ENCODE assay signal across 9 mouse cellular contexts in the genomic region with DNA sequence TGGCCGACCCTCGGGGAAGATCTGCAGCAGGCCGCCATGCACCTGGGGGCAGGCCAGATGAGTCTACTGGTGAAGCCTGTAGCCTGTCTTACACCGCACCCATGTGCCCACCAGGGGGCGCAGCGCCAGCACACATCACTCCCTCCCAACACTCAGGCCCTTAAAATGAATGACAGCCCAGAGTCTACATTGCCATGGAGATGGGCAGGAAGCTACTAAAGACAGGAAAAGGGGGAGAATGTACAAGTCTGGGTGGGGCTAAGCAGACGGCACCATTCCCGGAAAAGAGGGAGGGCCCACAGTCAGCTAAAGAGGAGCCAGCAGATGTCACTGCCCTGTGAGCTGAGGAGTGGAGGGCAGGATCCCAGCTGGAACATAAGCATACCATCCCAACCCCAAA. TPM values are rescaled to one million over a fixed set of nuclear protein-coding genes. Genes with fewer than 3 reads are reported as not detected.
A peak's percentile ranks its signal among the peaks of the same experiment; 100 is the strongest.
DNase-seq lines count a peak whose midpoint lies in the region; ATAC-seq and TF ChIP-seq lines count a peak whose summit lies in the region.
"Had no signal": no experiment of that assay in that cellular context is flagged by ENCODE, and none has a peak within 500 bp of the region (broad histone marks: within the 10 kb centered on the region; RNA-seq: fewer than 3 reads in every experiment).

No protein-coding gene starts in this region.

- 13% methylated on average over 8 of the region's 8 CpGs for WGBS in forebrain, embryonic 13.5 days
- WGBS in liver, postnatal 0 days (ENCODE audit: insufficient replicate concordance): 8% methylated on average over 8 of the region's 8 CpGs
- WGBS in neural tube, embryonic 14.5 days: 12% methylated on average over 8 of the region's 8 CpGs

- H3K36me3 ChIP-seq in E14TG2a.4 (ENCODE audit: insufficient read depth, low read length): peaks cover 71% of the 10 kb centered on the region
- H3K36me3 ChIP-seq in forebrain, embryonic 13.5 days (ENCODE audit: poor library complexity, severe bottlenecking): peaks cover 74% of the 10 kb centered on the region
- H3K36me3 ChIP-seq in liver, postnatal 0 days (replicated peaks; ENCODE audit: insufficient read depth, low read length): peaks cover 40% of the 10 kb centered on the region
- peaks cover 29% of the 10 kb centered on the region for H3K36me3 ChIP-seq in neural tube, embryonic 14.5 days (ENCODE audit: control insufficient read depth, insufficient read depth, low read length)

- TF ChIP-seq EP300 in liver, postnatal 0 days (IDR thresholded peaks at IDR 0.05; ENCODE audit: low read depth): no peak

- no peak overlapping the region for H3K9ac ChIP-seq in forebrain, embryonic 13.5 days
- no peak overlapping the region for H3K9ac ChIP-seq in liver, postnatal 0 days (replicated peaks)
- H3K9ac ChIP-seq in neural tube, embryonic 14.5 days (replicated peaks; ENCODE audit: low read depth, low read length): no peak overlapping the region

- peaks cover 89% of the 10 kb centered on the region for H3K4me1 ChIP-seq in E14TG2a.4 (replicated peaks; ENCODE audit: low read depth, low read length)
- peaks cover 50% of the 10 kb centered on the region for H3K4me1 ChIP-seq in forebrain, embryonic 13.5 days
- peaks cover 35% of the 10 kb centered on the region for H3K4me1 ChIP-seq in liver, postnatal 0 days (ENCODE audit: insufficient read depth)
- peaks cover 48% of the 10 kb centered on the region for H3K4me1 ChIP-seq in neural tube, embryonic 14.5 days (ENCODE audit: control insufficient read depth, insufficient read depth, low read length)

- H3K4me2 ChIP-seq in forebrain, embryonic 13.5 days: no peak overlapping the region
- H3K4me2 ChIP-seq in liver, postnatal 0 days (ENCODE audit: low read depth, low read length): no peak overlapping the region
- no peak overlapping the region for H3K4me2 ChIP-seq in neural tube, embryonic 14.5 days (ENCODE audit: low read depth, low read length)

- peak; percentile 69 for DNase-seq in c-Kit-positive CD71-positive TER-119-negative erythroid progenitor cells, embryonic 14.5 days (ENCODE audit: low read depth)
- DNase-seq in heart, postnatal 10 days: peak; percentile 88 to 91
- DNase-seq in layer of hippocampus, adult 11-12 months (ENCODE audit: low spot score): peak; percentile 91
- peak; percentile 86 for DNase-seq in liver, postnatal 0 days
- DNase-seq in testis, postnatal 10 days (ENCODE audit: low spot score): peak; percentile 92

- ATAC-seq in forebrain, embryonic 13.5 days: peak; percentile 94
- ATAC-seq in liver, postnatal 0 days: peak; percentile 83
- ATAC-seq in neural tube, embryonic 14.5 days (ENCODE audit: low read depth): peak; percentile 93

- H3K27me3 ChIP-seq in E14TG2a.4 (ENCODE audit: insufficient read depth, low read length): no peaks in the 10 kb centered on the region
- no peaks in the 10 kb centered on the region for H3K27me3 ChIP-seq in forebrain, embryonic 13.5 days
- no peaks in the 10 kb centered on the region for H3K27me3 ChIP-seq in liver, postnatal 0 days (ENCODE audit: insufficient read depth, low read length)
- no peaks in the 10 kb centered on the region for H3K27me3 ChIP-seq in neural tube, embryonic 14.5 days (ENCODE audit: control insufficient read depth, insufficient read depth, low read length)

- no peak overlapping the region; the same call in 1 of the 2 replicates for H3K27ac ChIP-seq in forebrain, embryonic 13.5 days
- peak overlapping the region; percentile 34; the same call in 1 of the 2 replicates for H3K27ac ChIP-seq in liver, postnatal 0 days (ENCODE audit: low read depth)
- H3K27ac ChIP-seq in neural tube, embryonic 14.5 days (ENCODE audit: low read depth, low read length): no peak overlapping the region; the same call in 1 of the 2 replicates

- H3K9me3 ChIP-seq in E14TG2a.4 (ENCODE audit: low read length): no peaks in the 10 kb centered on the region
- no peaks in the 10 kb centered on the region for H3K9me3 ChIP-seq in forebrain, embryonic 13.5 days (replicated peaks)
- H3K9me3 ChIP-seq in liver, postnatal 0 days (ENCODE audit: low read length): no peaks in the 10 kb centered on the region
- no peaks in the 10 kb centered on the region for H3K9me3 ChIP-seq in neural tube, embryonic 14.5 days (ENCODE audit: control insufficient read depth, low read length)

- H3K4me3 ChIP-seq in E14TG2a.4 (replicated peaks; ENCODE audit: low read length): peak overlapping the region; percentile 45
- no peak overlapping the region for H3K4me3 ChIP-seq in forebrain, embryonic 13.5 days
- no peak overlapping the region for H3K4me3 ChIP-seq in liver, postnatal 0 days (ENCODE audit: low read depth, low read length)
- H3K4me3 ChIP-seq in neural tube, embryonic 14.5 days (ENCODE audit: low read depth, low read length): no peak overlapping the region

- intact Hi-C loops in heart, postnatal 10 days (cut with DNase I): loop anchor here (5.0 to 10.0 kb wide), 2 partner anchors 172 to 315 kb away; a partner anchor contains a TSS

- peak; percentile 86 for TF ChIP-seq CTCF in E14TG2a.4 (conservative IDR thresholded peaks at IDR 0.05; ENCODE audit: low read length)
- peak; percentile 98 for TF ChIP-seq CTCF in liver, postnatal 0 days (IDR thresholded peaks at IDR 0.05; ENCODE audit: low read depth)

RNA-seq across cellular contexts. Expression of a gene that starts 6.4 kb away (rescaled TPM):
- polyA plus RNA-seq in forebrain, embryonic 13.5 days (2015; fragmentation: Nextera tagmentation; extraction: Ambion mirVana): 0.17 TPM in 1 of 2 replicates, not detected in the other
- total RNA-seq in heart, postnatal 10 days (2021): not detected
- polyA plus RNA-seq in liver, postnatal 0 days (2015; fragmentation: Nextera tagmentation; extraction: Ambion mirVana): not detected in 2 replicates
- polyA plus RNA-seq in neural tube, embryonic 14.5 days (2014; fragmentation: Nextera tagmentation; extraction: Ambion mirVana): 0.16 TPM in 1 of 2 replicates, not detected in the other
- polyA plus RNA-seq: large intestine, adult 2 months had no signal

RNA-seq across cellular contexts. Expression of a gene that starts 6.7 kb away (rescaled TPM):
- polyA plus RNA-seq in forebrain, embryonic 13.5 days (2015; fragmentation: Nextera tagmentation; extraction: Ambion mirVana): 86.9 and 87.3 TPM in 2 replicates
- total RNA-seq in heart, postnatal 10 days (2021): 10 to 100 TPM; 57.9 to 59.4 TPM
- 32.9 and 33.5 TPM in 2 replicates for polyA plus RNA-seq in liver, postnatal 0 days (2015; fragmentation: Nextera tagmentation; extraction: Ambion mirVana)
- polyA plus RNA-seq in neural tube, embryonic 14.5 days (2014; fragmentation: Nextera tagmentation; extraction: Ambion mirVana): 46.9 and 48.3 TPM in 2 replicates

RNA-seq across cellular contexts. Expression of a gene that starts 18.8 kb away (rescaled TPM):
- polyA plus RNA-seq in forebrain, embryonic 13.5 days (2015; fragmentation: Nextera tagmentation; extraction: Ambion mirVana): 77.4 and 80.0 TPM in 2 replicates
- 10 to 100 TPM; 21.9 to 22.8 TPM for total RNA-seq in heart, postnatal 10 days (2021)
- 31.5 and 32.7 TPM in 2 replicates for polyA plus RNA-seq in liver, postnatal 0 days (2015; fragmentation: Nextera tagmentation; extraction: Ambion mirVana)
- 100.0 and 100 TPM in 2 replicates for polyA plus RNA-seq in neural tube, embryonic 14.5 days (2014; fragmentation: Nextera tagmentation; extraction: Ambion mirVana)

RNA-seq across cellular contexts. Expression of a gene that starts 21.0 kb away (rescaled TPM):
- not detected in 2 replicates for polyA plus RNA-seq in forebrain, embryonic 13.5 days (2015; fragmentation: Nextera tagmentation; extraction: Ambion mirVana)
- total RNA-seq in heart, postnatal 10 days (2021): under 1 TPM in 1 of 2 experiments, not detected in 1; 0.31 TPM
- polyA plus RNA-seq in liver, postnatal 0 days (2015; fragmentation: Nextera tagmentation; extraction: Ambion mirVana): not detected in 2 replicates
- 0.94 TPM in 1 of 2 replicates, not detected in the other for polyA plus RNA-seq in neural tube, embryonic 14.5 days (2014; fragmentation: Nextera tagmentation; extraction: Ambion mirVana)
- polyA plus RNA-seq: large intestine, adult 2 months had no signal

RNA-seq across cellular contexts. Expression of a gene that starts 21.1 kb away (rescaled TPM):
- 4.3 and 6.2 TPM in 2 replicates for polyA plus RNA-seq in forebrain, embryonic 13.5 days (2015; fragmentation: Nextera tagmentation; extraction: Ambion mirVana)
- not detected for total RNA-seq in heart, postnatal 10 days (2021)
- polyA plus RNA-seq in liver, postnatal 0 days (2015; fragmentation: Nextera tagmentation; extraction: Ambion mirVana): 0.88 and 0.99 TPM in 2 replicates
- 14.7 and 24.4 TPM in 2 replicates for polyA plus RNA-seq in neural tube, embryonic 14.5 days (2014; fragmentation: Nextera tagmentation; extraction: Ambion mirVana)
